Mouse (Mus musculus) kidney, embryonic 14.5 days (tissue): ENCODE measurements around the gene Fam84a. TPM values are rescaled to one million over a fixed set of nuclear protein-coding genes. Genes with fewer than 3 reads are reported as not detected.

Experiments used
- ATAC-seq: fragments of 200-750 bp; cut with Nextera tagmentation; 2 replicates; pipeline ENCODE4 v1.8.0; 2017; ENCODE audit warnings: moderate number of reproducible peaks, mild to moderate bottlenecking, moderate TSS enrichment, moderate library complexity; ENCODE audit not compliant: low FRiP score, low TSS enrichment
- H3K27ac ChIP-seq: fragments of 300-500 bp; sonication (generic); 2 replicates; pipeline ENCODE4 v1.5.1; 2014; ENCODE audit warnings: low read depth, mild to moderate bottlenecking, low read length, moderate library complexity, mixed read lengths
- H3K27me3 ChIP-seq: fragments of 300-500 bp; sonication (generic); 2 replicates; pipeline ENCODE4 v1.6.1; 2014; ENCODE audit warnings: mild to moderate bottlenecking, low read length; ENCODE audit not compliant: control insufficient read depth, insufficient read depth
- H3K36me3 ChIP-seq: fragments of 300-500 bp; sonication (generic); 2 replicates; pipeline ENCODE4 v1.6.1; 2014; ENCODE audit warnings: low read length, mixed read lengths; ENCODE audit not compliant: control insufficient read depth, insufficient read depth
- H3K4me1 ChIP-seq: fragments of 300-500 bp; sonication (generic); 2 replicates; pipeline ENCODE4 v1.6.1; 2014; ENCODE audit warnings: low read length, mixed read lengths; ENCODE audit not compliant: control insufficient read depth, insufficient read depth
- H3K4me2 ChIP-seq: fragments of 300-500 bp; sonication (generic); replicated peaks from 2 replicates; pipeline ENCODE4 v1.6.1; 2014; ENCODE audit warnings: low read depth, mild to moderate bottlenecking, low read length
- H3K4me3 ChIP-seq: fragments of 300-500 bp; sonication (generic); 2 replicates; pipeline ENCODE4 v1.5.1; 2014; ENCODE audit warnings: mild to moderate bottlenecking, low read length
- H3K9ac ChIP-seq: fragments of 300-500 bp; sonication (generic); 2 replicates; pipeline ENCODE4 v1.6.1; 2014; ENCODE audit warnings: low read depth, mild to moderate bottlenecking, low read length, moderate library complexity
- H3K9me3 ChIP-seq: fragments of 300-500 bp; sonication (generic); 2 replicates; pipeline ENCODE4 v1.6.1; 2016; ENCODE audit warnings: low read length; ENCODE audit not compliant: control insufficient read depth
- WGBS: fragments of 180-500 bp; shearing (Covaris S2); extraction: QIAGEN DNeasy Blood & Tissue Kit; methylation state at CpG from one replicate; pipeline ENCODE4 v1.1.7; 2014; 5-methylcytosine and 5-hydroxymethylcytosine counted together
- polyA plus RNA-seq: library from polyadenylated mRNA; unstranded; fragments of >200 nt; fragmentation: Nextera tagmentation; extraction: Ambion mirVana; gene quantifications from 2 replicates; pipeline ENCODE4 v1.2.1, GENCODE M21; 2014

The Fam84a gene
- polyA plus RNA-seq, 1 experiment from 2014 or later, result 10.4 TPM

DNA sequence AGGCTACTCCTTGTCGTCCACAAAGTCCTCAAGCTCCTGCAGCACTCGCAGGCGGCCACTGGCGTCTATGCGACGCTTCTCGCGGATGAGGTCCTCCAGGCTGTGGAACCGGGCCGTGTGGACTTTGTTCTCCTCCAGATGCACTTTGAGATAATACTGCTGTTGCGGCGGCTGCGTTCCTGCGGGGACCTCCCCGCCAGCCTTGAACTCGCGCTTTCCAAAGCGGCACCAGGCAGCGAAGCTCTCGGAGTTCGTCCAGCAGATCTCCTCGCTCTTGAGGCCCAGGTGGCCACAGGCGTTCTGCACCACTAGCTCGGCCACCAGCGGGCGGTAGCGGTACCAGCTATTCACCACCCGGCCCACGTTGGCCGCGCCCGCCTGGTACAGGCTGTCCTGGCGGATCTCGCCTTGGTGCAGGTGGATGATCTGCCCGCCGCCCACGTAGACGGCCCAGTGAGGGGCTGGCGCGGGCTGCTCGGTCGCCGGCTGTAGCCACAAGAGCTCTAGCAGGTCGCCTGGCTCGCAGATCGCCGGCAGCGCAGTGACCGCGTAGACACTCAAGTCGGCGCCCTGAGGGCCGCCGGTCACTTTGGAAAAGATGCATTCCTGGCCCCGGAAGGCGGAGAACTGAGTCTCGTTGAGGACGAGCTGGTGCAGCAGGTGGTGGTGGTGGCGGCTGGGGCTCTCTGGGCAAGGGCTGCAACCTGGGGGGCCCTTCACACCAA is 1.8 kb downstream of the Fam84a start:
- peak overlapping the region; percentile 54; the same call in 1 of the 2 replicates for H3K9ac ChIP-seq
- no peak overlapping the region for H3K27ac ChIP-seq
- peak; percentile 47 for ATAC-seq
- H3K4me3 ChIP-seq, result peak overlapping the region; percentile 54
- H3K9me3 ChIP-seq, result no peaks in the 10 kb centered on the region
- H3K4me2 ChIP-seq, result peak overlapping the region; percentile 88
- peaks cover 26% of the 10 kb centered on the region for H3K27me3 ChIP-seq
- 0 out of 2 replicates have a peak, but pooled peaks cover 8% of the 10 kb centered on the region for H3K4me1 ChIP-seq
- H3K36me3 ChIP-seq, result no peaks in the 10 kb centered on the region
- WGBS, result under 1% methylated on average over 57 of the region's 59 CpGs

GRCm38 (mm10) chr12:14149022-14149842 is 2.6 kb downstream of the Fam84a start:
- WGBS, result 10% methylated on average over 27 of the region's 27 CpGs

GRCm38 (mm10) chr12:14137046-14137445 is 14.8 kb downstream of the Fam84a start:
- no peak for ATAC-seq
- Histone ChIP-seq H3K4me3 (no peak overlapping the region), H3K4me2 (no peak overlapping the region), H3K36me3 (no peaks in the 10 kb centered on the region), H3K9ac (no peak overlapping the region), H3K4me1 (no peaks in the 10 kb centered on the region), H3K27me3 (no peaks in the 10 kb centered on the region), H3K9me3 (no peaks in the 10 kb centered on the region), H3K27ac (no peak overlapping the region)
- WGBS, result 92% methylated on average over 1 of the region's 1 CpGs

More at GRCm38 (mm10) chr12:14149022-14149842, 2.6 kb downstream of the Fam84a start:
- peak overlapping the region; percentile 54 for H3K4me3 ChIP-seq
- ATAC-seq, result no peak
- peak overlapping the region; percentile 54; the same call in 1 of the 2 replicates for H3K9ac ChIP-seq
- H3K9me3 ChIP-seq, result no peaks in the 10 kb centered on the region
- H3K4me1 ChIP-seq, result 0 out of 2 replicates have a peak, but pooled peaks cover 8% of the 10 kb centered on the region
- H3K36me3 ChIP-seq, result no peaks in the 10 kb centered on the region
- no peak overlapping the region for H3K27ac ChIP-seq
- H3K27me3 ChIP-seq, result peaks cover 26% of the 10 kb centered on the region
- H3K4me2 ChIP-seq, result peak overlapping the region; percentile 88

DNA sequence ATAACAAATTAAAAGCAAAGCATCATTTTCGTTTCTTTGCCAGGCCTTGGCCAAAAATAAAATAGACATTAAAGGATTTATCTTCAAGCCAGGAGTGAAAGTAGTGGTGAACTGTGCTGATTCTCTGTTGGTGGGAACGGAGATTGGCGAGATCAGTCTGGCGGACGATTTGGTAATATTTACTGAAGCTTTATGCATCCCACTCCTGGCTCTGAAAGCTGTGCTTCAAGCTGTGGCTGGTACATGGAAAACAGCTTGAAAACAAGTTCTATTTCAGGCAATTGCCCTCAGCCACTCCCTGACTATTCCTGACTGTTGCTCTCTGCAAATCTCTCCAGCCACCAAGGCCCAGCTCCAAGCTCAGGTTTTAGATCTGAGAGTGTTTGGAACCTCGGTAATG is 37.1 kb downstream of the Fam84a start:
- H3K9ac ChIP-seq, result no peak overlapping the region
- 82% methylated on average over 6 of the region's 6 CpGs for WGBS
- no peaks in the 10 kb centered on the region for H3K4me1 ChIP-seq
- H3K9me3 ChIP-seq, result no peaks in the 10 kb centered on the region
- ATAC-seq, result no peak
- H3K27ac ChIP-seq, result no peak overlapping the region
- no peak overlapping the region for H3K4me2 ChIP-seq
- no peaks in the 10 kb centered on the region for H3K27me3 ChIP-seq
- H3K4me3 ChIP-seq, result no peak overlapping the region
- H3K36me3 ChIP-seq, result no peaks in the 10 kb centered on the region

DNA sequence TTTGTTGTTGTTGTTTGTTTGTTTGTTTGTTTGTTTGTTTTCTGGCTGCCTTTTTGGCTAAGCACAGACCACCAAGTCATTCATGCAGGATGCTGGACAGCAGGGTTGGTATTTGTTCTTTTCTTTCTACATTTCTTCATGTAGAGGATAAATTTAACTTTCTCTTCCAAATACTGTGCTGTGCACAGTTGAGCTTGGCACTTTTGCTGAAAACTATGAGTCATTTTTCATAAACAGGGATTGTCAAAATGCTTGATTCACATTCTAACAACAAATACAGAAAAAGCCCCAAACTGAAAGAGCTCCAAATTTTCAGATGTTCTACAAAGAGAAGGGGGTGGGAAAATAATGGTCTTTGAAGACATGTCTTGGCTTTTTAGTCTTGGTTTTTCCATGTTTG is 54.9 kb downstream of the Fam84a start:
- no peak for ATAC-seq

More for the DNA sequence above, 54.9 kb downstream of the Fam84a start:
- no peak overlapping the region for H3K27ac ChIP-seq
- H3K4me2 ChIP-seq, result no peak overlapping the region
- H3K4me1 ChIP-seq, result no peaks in the 10 kb centered on the region
- H3K9ac ChIP-seq, result no peak overlapping the region
- no peaks in the 10 kb centered on the region for H3K36me3 ChIP-seq
- no peaks in the 10 kb centered on the region for H3K9me3 ChIP-seq
- no peak overlapping the region for H3K4me3 ChIP-seq
- no peaks in the 10 kb centered on the region for H3K27me3 ChIP-seq
